Mouse (Mus musculus) midbrain, embryonic 14.5 days (tissue): ENCODE measurements around the gene Ece2. TPM values are rescaled to one million over a fixed set of nuclear protein-coding genes. Genes with fewer than 3 reads are reported as not detected.
A peak's percentile ranks its signal among the peaks of the same experiment; 100 is the strongest.

ENCODE experiments used
- ATAC-seq: fragments of 200-750 bp; cut with Nextera tagmentation; 2 replicates; pipeline ENCODE4 v1.8.0; 2017; ENCODE audit warnings: moderate number of reproducible peaks, moderate library complexity; ENCODE audit not compliant: low FRiP score, low TSS enrichment
- DNase-seq: peaks from one replicate; pipeline ENCODE4 v3.0.0-alpha.2; 2015
- H3K27ac ChIP-seq: fragments of 300-500 bp; sonication (generic); replicated peaks from 2 replicates; pipeline ENCODE4 v1.5.1; 2014; ENCODE audit warnings: mild to moderate bottlenecking, low read depth, low read length, moderate library complexity
- H3K27me3 ChIP-seq: fragments of 300-500 bp; sonication (generic); 2 replicates; pipeline ENCODE4 v1.6.1; 2014; ENCODE audit warnings: low read length, control low read depth, mixed read lengths; ENCODE audit not compliant: control insufficient read depth, insufficient read depth
- H3K36me3 ChIP-seq: fragments of 300-500 bp; sonication (generic); 2 replicates; pipeline ENCODE4 v1.6.1; 2014; ENCODE audit warnings: low read length, control low read depth; ENCODE audit not compliant: control insufficient read depth, insufficient read depth
- H3K4me1 ChIP-seq: fragments of 300-500 bp; sonication (generic); 2 replicates; pipeline ENCODE4 v1.6.1; 2014; ENCODE audit warnings: mild to moderate bottlenecking, antibody characterized with exemption, low read length, control low read depth; ENCODE audit not compliant: control insufficient read depth, insufficient read depth
- H3K4me2 ChIP-seq: fragments of 300-500 bp; sonication (generic); 2 replicates; pipeline ENCODE4 v1.6.1; 2014; ENCODE audit warnings: mild to moderate bottlenecking, low read length, moderate library complexity
- H3K4me3 ChIP-seq: fragments of 300-500 bp; sonication (generic); replicated peaks from 2 replicates; pipeline ENCODE4 v1.5.1; 2014; ENCODE audit warnings: low read depth, low read length
- H3K9ac ChIP-seq: fragments of 300-500 bp; sonication (generic); replicated peaks from 2 replicates; pipeline ENCODE4 v1.6.1; 2014; ENCODE audit warnings: mild to moderate bottlenecking, low read length, moderate library complexity
- H3K9me3 ChIP-seq: fragments of 300-500 bp; sonication (generic); 2 replicates; pipeline ENCODE4 v1.6.1; 2016; ENCODE audit warnings: low read length, control low read depth, mixed read lengths; ENCODE audit not compliant: control insufficient read depth
- WGBS: fragments of 180-500 bp; shearing (Covaris S2); extraction: QIAGEN DNeasy Blood & Tissue Kit; methylation state at CpG from one replicate; pipeline ENCODE4 v1.1.7; 2014; 5-methylcytosine and 5-hydroxymethylcytosine counted together
- microRNA counts: library from miRNA; unstranded; fragments of <30 nt; microRNA quantifications from one replicate; lab custom pipeline; 2016
- microRNA-seq: library from miRNA; unstranded; fragments of <30 nt; microRNA quantifications from one replicate; pipeline ENCODE4, GENCODE M21; 2016
- polyA plus RNA-seq: library from polyadenylated mRNA; unstranded; fragments of >200 nt; fragmentation: Nextera tagmentation; extraction: Ambion mirVana; gene quantifications from 2 replicates; pipeline ENCODE4 v1.2.1, GENCODE M21; 2014

Gene Ece2
- polyA plus RNA-seq, 1 experiment from 2014 or later: 8.5 TPM

DNA sequence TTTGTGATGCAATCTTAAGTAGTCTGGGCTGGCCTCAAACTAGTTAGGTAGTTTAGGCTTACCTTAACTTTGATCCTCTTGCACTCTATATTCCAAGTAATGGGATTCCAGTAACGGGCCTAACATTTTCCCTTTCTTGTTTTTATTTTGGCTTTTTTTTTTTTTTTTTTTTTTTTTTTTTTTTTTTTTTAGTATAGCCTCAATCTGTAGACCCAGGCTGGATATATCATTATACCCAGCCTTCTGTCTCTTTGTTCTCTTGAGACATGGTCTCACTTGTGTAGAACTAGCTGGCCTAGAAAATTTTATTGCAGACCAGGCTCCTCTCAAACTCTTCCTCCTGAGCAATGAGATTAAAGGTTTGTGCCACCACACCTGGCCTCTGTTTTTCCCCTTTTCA, 62.0 kb downstream of the Ece2 start:
- no peak for DNase-seq
- Histone ChIP-seq H3K4me3 (no peak overlapping the region), H3K4me2 (no peak overlapping the region), H3K4me1 (peaks cover 28% of the 10 kb centered on the region), H3K9me3 (no peaks in the 10 kb centered on the region), H3K36me3 (peaks cover 55% of the 10 kb centered on the region), H3K9ac (no peak overlapping the region), H3K27ac (no peak overlapping the region), H3K27me3 (no peaks in the 10 kb centered on the region)
- ATAC-seq: no peak
- WGBS: 83% methylated on average over 1 of the region's 1 CpGs

DNA sequence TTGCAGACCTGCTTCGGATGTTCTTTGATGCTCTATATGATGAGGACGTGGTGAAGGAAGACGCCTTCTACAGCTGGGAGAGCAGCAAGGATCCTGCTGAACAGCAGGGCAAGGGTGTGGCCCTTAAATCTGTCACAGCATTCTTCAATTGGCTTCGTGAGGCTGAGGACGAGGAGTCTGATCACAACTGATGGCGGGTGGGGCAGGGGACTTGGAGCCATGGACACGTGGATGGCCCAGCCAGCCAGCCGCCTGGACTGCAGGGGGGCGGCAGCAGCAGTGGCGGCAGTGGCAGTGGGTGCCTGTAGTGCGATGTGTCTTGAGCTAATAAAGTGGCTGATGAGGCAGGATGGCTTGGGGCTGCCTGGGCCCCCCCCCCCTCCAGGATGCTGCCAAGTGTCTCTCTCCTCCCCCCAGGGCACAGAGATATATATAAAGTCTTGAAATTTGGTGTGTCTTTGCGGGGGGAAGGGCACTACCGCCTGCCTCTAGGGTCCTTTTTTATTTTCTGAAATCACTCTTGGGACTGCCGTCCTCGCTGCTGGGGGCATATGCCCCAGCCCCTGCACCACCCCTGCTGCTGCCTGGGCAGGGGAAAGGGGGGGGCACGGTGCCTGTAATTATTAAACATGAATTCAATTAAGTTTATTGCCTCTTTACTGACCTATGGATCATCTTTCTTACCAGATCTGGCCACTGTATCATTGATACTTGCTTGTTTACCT, 62.8 kb downstream of the Ece2 start:
- Histone ChIP-seq H3K4me2 (peak overlapping the region; percentile 81), H3K9ac (peak overlapping the region; percentile 82; the same call in 1 of the 2 replicates), H3K36me3 (peaks cover 47% of the 10 kb centered on the region), H3K4me1 (peaks cover 31% of the 10 kb centered on the region), H3K27ac (peak overlapping the region; percentile 93), H3K27me3 (no peaks in the 10 kb centered on the region), H3K4me3 (peak overlapping the region; percentile 57; the same call in 1 of the 2 replicates), H3K9me3 (no peaks in the 10 kb centered on the region)
- DNase-seq (no peak), ATAC-seq (no peak)
- 41% methylated on average over 16 of the region's 16 CpGs for WGBS

DNA sequence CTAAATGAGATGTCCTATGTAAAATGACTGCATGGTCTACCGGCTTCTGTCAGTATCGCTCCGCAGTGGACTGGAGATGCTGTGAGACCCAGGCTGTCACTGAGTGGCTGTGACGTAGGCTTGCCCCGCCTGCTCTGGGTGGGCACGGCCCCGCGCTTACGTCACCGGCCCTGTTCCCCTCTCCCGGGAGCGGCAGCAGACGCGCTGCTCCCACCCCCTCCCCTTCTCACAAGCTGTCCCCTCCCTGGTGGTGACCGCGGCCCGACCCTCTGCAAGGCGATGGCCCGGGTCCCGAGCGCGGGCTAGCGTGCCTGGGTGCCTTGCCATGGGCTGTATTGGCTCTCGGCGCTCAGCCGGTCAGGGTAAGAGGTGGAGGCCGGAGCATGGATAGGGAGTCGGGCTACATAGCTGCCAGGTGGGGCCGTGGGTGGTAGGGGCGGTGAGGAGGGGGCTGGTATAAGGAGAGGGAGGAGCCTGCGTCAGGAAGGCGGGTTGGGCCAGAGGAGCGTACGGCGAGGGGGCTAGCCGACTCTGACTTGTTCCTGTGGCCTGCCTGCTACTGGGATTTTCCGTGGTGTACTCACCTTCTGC, 63.6 kb downstream of the Ece2 start, which contains the start of gene Fam131a:
Gene Fam131a (plus strand): TSS at position 131 of the 591 bp plus-strand sequence.
- ATAC-seq (peak; percentile 94), DNase-seq (peak; percentile 96)
- under 1% methylated on average over 37 of the region's 37 CpGs for WGBS
- no peaks in the 10 kb centered on the region for H3K9me3 ChIP-seq
- peak within 1 kb of the TSS; percentile 93 for H3K27ac ChIP-seq
- peak within 1 kb of the TSS; percentile 81 for H3K4me2 ChIP-seq
- H3K27me3 ChIP-seq: no peaks in the 10 kb centered on the region
- H3K4me1 ChIP-seq: peaks cover 31% of the 10 kb centered on the region
- H3K36me3 ChIP-seq: peaks cover 39% of the 10 kb centered on the region
- H3K9ac ChIP-seq: peak within 1 kb of the TSS; percentile 82
- peak within 1 kb of the TSS; percentile 57 for H3K4me3 ChIP-seq

DNA sequence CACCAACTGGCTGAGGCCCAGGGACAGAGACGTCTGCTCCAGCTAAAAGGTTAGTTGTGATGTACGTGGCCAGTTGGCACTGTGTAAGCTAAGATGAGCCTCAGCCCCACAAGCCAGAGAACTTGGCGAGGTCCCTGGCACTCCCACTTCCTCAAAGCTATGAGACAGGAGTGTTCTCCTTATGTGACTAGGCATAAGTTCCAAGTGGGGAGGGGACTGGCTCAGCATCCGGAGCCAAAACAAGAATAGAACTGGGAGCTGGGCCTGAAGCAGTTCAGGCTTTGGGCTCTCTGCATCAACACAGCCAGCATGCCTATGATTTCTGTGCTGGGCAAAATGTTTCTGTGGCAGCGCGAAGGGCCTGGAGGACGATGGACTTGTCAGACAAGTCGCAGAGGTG, 65.2 kb downstream of the Ece2 start:
- no peaks in the 10 kb centered on the region for H3K9me3 ChIP-seq
- H3K36me3 ChIP-seq: peaks cover 35% of the 10 kb centered on the region
- H3K27me3 ChIP-seq: no peaks in the 10 kb centered on the region
- peaks cover 31% of the 10 kb centered on the region for H3K4me1 ChIP-seq
- H3K4me2 ChIP-seq: peak overlapping the region; percentile 82
- 0 out of 2 replicates have a peak overlapping the region, but pooled peaks have one; percentile 43 for H3K4me3 ChIP-seq
- no peak for ATAC-seq
- 74% methylated on average over 8 of the region's 8 CpGs for WGBS
- DNase-seq: no peak
- H3K9ac ChIP-seq: no peak overlapping the region
- no peak overlapping the region for H3K27ac ChIP-seq

DNA sequence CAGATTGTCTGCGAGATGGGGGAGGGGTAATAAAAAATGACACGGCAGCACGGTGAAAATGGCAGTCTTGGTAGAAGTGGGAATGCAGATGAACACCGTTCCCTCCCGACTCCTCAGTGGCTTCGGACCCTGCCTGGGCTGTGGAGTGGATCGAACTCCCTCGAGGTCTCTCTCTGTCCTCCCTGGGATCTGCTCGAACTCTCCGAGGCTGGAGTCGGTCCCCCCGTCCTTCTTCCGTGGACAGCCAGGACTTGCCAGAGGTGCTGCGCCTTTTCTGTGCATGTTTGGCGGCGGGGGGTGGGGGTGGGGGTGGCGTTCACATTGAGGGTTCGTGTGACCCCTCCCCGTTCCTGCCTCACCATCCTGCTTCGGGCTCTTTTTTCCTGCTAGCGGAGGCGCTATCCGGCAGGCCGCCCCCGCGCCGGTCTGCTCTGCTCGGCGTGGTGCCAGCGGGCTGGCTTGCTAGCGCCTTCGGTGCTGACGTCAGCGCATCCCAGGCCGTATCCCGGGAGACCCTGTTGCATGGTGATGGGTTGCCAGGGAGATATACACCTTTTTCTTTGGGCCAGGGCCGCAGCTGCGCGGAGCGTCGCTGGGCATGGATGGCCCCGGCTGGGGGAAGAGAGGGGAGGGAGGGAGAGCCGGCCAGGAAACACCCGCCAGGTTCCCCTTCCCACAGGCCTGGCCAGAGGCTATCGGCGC, 66.1 kb downstream of the Ece2 start:
- H3K27me3 ChIP-seq: no peaks in the 10 kb centered on the region
- peaks cover 35% of the 10 kb centered on the region for H3K36me3 ChIP-seq
- under 1% methylated on average over 46 of the region's 46 CpGs for WGBS
- peak overlapping the region; percentile 80 for H3K27ac ChIP-seq
- H3K4me3 ChIP-seq: peak overlapping the region; percentile 43
- H3K9ac ChIP-seq: peak overlapping the region; percentile 66
- peak; percentile 97 for DNase-seq
- H3K4me2 ChIP-seq: peak overlapping the region; percentile 82
- peaks cover 31% of the 10 kb centered on the region for H3K4me1 ChIP-seq
- no peaks in the 10 kb centered on the region for H3K9me3 ChIP-seq
- peak; percentile 81 for ATAC-seq

MicroRNAs encoded within 50 kb of the gene (microRNA counts, 519-probe panel; counts per million panel counts)
- 1,973 counts per million, percentile 5 among the panel's probes with 10 or more counts for microRNA mmu-miR-1224 (lab: Ali Mortazavi, UCI)

Small RNAs within 50 kb of the gene (microRNA-seq; reads per million reads assigned to microRNA genes)
- gene Mir1224: 24.4 reads per million, percentile 43 among the genes with 10 or more reads in this experiment

Other genes starting within 250 kb of the Ece2 start
- 154 and 163 TPM in 2 replicates for gene Abcc5, start 203.4 kb upstream of the Ece2 start, polyA plus RNA-seq
- gene Eif2b5, start 131.0 kb upstream of the Ece2 start, polyA plus RNA-seq: 65.8 and 97.4 TPM in 2 replicates
- gene Dvl3, start 112.8 kb upstream of the Ece2 start, polyA plus RNA-seq: 35.8 and 40.2 TPM in 2 replicates
- 1,285 and 1,320 TPM in 2 replicates for gene Ap2m1, start 94.3 kb upstream of the Ece2 start, polyA plus RNA-seq
- 69.6 and 79.9 TPM in 2 replicates for gene Abcf3, start 81.3 kb upstream of the Ece2 start, polyA plus RNA-seq
- 12.1 and 15.8 TPM in 2 replicates for gene Vwa5b2, start 40.4 kb upstream of the Ece2 start, polyA plus RNA-seq
- gene Eef1akmt4, start 18.2 kb upstream of the Ece2 start, polyA plus RNA-seq: 10.5 and 12.0 TPM in 2 replicates
- gene Gm49333, start 18.2 kb upstream of the Ece2 start, polyA plus RNA-seq: not detected in 2 replicates
- 43.4 and 46.3 TPM in 2 replicates for gene Alg3, start 18.1 kb upstream of the Ece2 start, polyA plus RNA-seq
- gene Camk2n2, start 8.5 kb upstream of the Ece2 start, polyA plus RNA-seq: 35.6 and 54.4 TPM in 2 replicates
- 277 and 366 TPM in 2 replicates for gene Psmd2, start 21.8 kb downstream of the Ece2 start, polyA plus RNA-seq
- 117 and 123 TPM in 2 replicates for gene Eif4g1, start 38.5 kb downstream of the Ece2 start, polyA plus RNA-seq
- gene Fam131a, start 63.4 kb downstream of the Ece2 start, polyA plus RNA-seq: 45.3 and 50.1 TPM in 2 replicates
- gene Polr2h, start 87.8 kb downstream of the Ece2 start, polyA plus RNA-seq: 89.6 and 95.7 TPM in 2 replicates
- gene Clcn2, start 87.9 kb downstream of the Ece2 start, polyA plus RNA-seq: 27.2 and 30.9 TPM in 2 replicates
- 6.3 and 8.2 TPM in 2 replicates for gene Chrd, start 103.3 kb downstream of the Ece2 start, polyA plus RNA-seq
- 0.99 and 1.4 TPM in 2 replicates for gene Thpo, start 104.7 kb downstream of the Ece2 start, polyA plus RNA-seq